Mouse (Mus musculus) myocyte (in vitro differentiated cells): ENCODE data around the gene Clcn6.
A peak's percentile ranks its signal among the peaks of the same experiment; 100 is the strongest.

Experiments
- CEBPB ChIP-seq: IDR thresholded peaks from 2 replicates; pipeline ENCODE4 v1.6.1; 2011; ENCODE audit warnings: mild to moderate bottlenecking, moderate library complexity; ENCODE audit not compliant: poor library complexity, insufficient read depth, severe bottlenecking
- E2F4 ChIP-seq: IDR thresholded peaks from one replicate; pipeline ENCODE4 v1.6.1; 2011; ENCODE audit warnings: mild to moderate bottlenecking, control low read depth, moderate library complexity; ENCODE audit not compliant: insufficient read depth
- MAX ChIP-seq: IDR thresholded peaks from one replicate; pipeline ENCODE4 v1.6.1; 2011; ENCODE audit warnings: low read depth, mild to moderate bottlenecking, control low read depth
- MYOD1 ChIP-seq, 3 experiments: IDR thresholded peaks; one replicate each; pipeline ENCODE4 v1.6.1; 2011; ENCODE audit warnings: control low read depth in 2 of 3, low read depth in 2 of 3, mild to moderate bottlenecking in 2 of 3, moderate library complexity in 1 of 3; ENCODE audit not compliant: insufficient read length in 2 of 3, control insufficient read depth in 1 of 3
- MYOG ChIP-seq, 3 experiments: IDR thresholded peaks; one replicate each; pipeline ENCODE4 v1.6.1; 2011; ENCODE audit warnings: control low read depth in 2 of 3, low read depth in 2 of 3, mild to moderate bottlenecking in 2 of 3; ENCODE audit not compliant: insufficient read length in 2 of 3, control insufficient read depth in 1 of 3, insufficient read depth in 1 of 3
- POLR2A ChIP-seq: IDR thresholded peaks from one replicate; pipeline ENCODE4 v1.6.1; 2011; ENCODE audit warnings: low read depth, mild to moderate bottlenecking, control low read depth, moderate library complexity; ENCODE audit not compliant: insufficient read length
- POLR2AphosphoS2 ChIP-seq: IDR thresholded peaks from one replicate; pipeline ENCODE4 v1.6.1; 2011; ENCODE audit warnings: low read depth, control low read depth; ENCODE audit not compliant: insufficient read length
- REST ChIP-seq: IDR thresholded peaks from one replicate; pipeline ENCODE4 v1.6.1; 2011; ENCODE audit warnings: mild to moderate bottlenecking, control low read depth, moderate library complexity; ENCODE audit not compliant: insufficient read depth, insufficient read length
- SRF ChIP-seq: IDR thresholded peaks from one replicate; pipeline ENCODE4 v1.6.1; 2011; ENCODE audit warnings: low read depth; ENCODE audit not compliant: control insufficient read depth, insufficient read length
- TCF3 ChIP-seq: IDR thresholded peaks from one replicate; pipeline ENCODE4 v1.6.1; 2011; ENCODE audit warnings: low read depth, control low read depth; ENCODE audit not compliant: insufficient read length
- USF1 ChIP-seq: IDR thresholded peaks from one replicate; pipeline ENCODE4 v1.6.1; 2011; ENCODE audit warnings: low read depth, mild to moderate bottlenecking, control low read depth, moderate library complexity

DNA sequence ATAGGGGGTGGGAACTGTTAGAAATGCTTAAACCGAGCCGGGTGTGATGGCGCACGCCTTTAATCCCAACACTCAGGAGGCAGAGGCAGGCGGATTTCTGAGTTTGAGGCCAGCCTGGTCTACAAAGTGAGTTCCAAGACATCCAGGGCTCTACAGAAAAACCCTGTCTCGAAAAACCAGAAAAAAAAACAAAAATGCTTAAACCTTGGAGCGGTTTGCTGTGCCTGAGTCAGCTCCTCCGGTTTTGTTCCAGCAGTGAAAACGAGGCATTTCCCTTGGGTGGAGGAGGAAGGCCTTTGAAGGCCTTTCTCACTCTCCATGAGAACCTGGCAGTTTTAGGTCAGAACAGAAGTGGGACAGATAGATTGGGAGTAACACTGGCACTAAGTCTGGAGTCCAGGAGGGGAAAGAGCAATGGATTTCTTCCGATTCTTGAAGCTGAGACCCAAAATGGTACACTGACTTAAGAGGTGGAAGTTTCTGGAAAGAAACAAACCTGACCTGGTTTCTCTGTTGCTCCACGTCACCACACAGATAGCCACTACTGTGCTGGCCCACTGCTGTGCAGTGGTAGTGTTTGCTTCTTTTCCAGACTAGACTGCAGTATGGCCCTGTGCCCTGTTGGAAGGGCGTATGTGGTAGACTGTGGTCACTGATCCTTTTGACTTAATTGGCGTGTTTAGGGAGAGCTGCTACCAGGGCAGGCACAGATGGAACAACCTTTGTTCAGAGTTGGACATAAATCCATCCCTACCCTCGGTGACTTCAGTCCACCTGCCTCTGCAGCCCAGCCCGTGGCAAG is 1.6 kb upstream of the Clcn6 start:
- TF ChIP-seq POLR2A (no peak), MAX (no peak), POLR2AphosphoS2 (peak; percentile 1), CEBPB (no peak), MYOD1 (IDR thresholded peaks at IDR 0.05; ENCODE audit: control insufficient read depth in 1 of 3, insufficient read length in 2 of 3, low read depth in 2 of 3) (no peak), E2F4 (no peak), MYOG (IDR thresholded peaks at IDR 0.05; ENCODE audit: control insufficient read depth in 1 of 3, insufficient read depth in 1 of 3, insufficient read length in 2 of 3, low read depth in 2 of 3) (no peak), USF1 (no peak), REST (no peak), TCF3 (no peak), SRF (no peak)
